Mouse (Mus musculus) lung, postnatal 4 days (tissue): Measurements from ENCODE around the gene Myo18a.

ENCODE experiments used
- DNase-seq, 2 experiments: peaks; one replicate each; pipeline ENCODE4 v3.0.0; 2021

Gene Myo18a

DNA sequence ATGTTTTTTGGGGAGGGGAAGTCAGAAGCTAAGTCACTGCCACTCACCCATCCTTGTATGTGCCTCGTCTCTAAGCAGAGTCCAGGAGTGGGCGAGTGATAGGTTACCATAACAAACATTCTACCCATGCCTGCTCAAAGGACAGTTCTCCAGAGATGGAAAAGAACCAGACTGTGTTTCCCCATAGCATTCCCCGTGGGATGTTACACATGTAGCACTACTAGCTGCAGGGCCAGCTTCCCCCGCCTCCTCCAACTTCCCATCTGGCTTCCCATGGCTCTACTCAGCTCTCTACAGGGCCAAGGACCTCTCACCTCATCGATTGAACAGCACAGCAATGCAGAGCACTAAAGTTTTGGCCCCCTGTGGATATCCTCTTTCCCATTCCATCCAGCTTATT lies 32.2 kb downstream of the Myo18a start:
- DNase-seq, result no peak

DNA sequence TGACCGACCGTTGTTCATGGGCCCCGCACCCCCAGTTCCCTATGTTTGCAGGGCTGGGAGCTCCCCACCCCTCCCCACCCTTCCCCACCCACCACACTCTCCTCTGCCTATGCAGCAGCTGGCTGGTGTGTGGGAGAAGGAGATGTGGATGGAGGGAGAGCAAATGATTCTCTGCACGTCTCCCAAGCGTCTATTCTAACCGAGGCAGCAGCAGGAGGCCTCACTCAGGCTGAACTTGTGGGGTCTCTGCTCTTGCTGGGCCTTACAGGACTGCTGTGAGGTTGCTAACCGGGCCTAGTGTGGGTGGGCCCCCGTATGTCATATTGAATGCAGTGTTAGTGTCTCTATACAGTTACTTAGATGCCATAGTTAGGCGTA lies 37.4 kb downstream of the Myo18a start:
- no peak for DNase-seq

DNA sequence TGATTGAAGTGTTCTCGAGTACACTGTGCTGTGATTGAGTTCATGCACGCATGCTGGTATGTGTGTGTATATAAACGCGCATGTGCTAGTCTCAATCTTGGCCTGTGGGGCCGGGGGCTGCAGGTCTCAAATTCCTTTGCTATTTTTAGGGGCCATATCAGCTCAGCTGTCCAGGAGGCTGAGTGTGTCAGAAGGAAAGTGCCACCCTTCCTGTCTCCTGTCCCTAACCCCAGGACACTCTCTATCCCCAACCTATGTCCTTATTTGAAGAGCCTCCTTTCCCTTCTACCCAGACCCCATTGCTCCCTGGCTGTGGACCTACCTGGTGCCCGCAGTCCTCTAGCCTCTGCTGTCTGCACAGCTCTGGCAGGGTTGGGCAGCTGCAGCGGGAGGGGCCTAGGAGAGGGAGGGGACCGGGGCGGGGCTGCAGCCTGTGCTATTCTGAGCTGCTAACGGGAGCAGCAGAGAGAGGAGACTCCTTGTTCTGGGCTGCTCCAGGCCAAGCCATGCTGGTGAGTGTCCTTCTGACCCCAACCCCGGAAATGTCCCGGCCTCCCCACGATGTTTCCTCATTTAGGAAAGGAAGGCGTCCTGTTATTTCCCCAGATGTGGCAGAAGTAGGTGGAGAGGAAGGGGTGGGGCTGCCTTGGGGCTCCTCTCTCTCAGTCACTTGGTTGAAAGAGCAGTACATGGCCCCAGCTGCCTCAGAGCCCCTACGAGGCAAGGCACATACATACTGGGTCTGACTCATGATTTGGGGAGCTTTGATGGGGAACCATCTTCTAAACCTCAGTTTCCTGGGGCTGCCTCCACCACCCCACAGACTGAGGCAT lies 38.0 kb downstream of the Myo18a start:
- peak; percentile 81 to 83 for DNase-seq

DNA sequence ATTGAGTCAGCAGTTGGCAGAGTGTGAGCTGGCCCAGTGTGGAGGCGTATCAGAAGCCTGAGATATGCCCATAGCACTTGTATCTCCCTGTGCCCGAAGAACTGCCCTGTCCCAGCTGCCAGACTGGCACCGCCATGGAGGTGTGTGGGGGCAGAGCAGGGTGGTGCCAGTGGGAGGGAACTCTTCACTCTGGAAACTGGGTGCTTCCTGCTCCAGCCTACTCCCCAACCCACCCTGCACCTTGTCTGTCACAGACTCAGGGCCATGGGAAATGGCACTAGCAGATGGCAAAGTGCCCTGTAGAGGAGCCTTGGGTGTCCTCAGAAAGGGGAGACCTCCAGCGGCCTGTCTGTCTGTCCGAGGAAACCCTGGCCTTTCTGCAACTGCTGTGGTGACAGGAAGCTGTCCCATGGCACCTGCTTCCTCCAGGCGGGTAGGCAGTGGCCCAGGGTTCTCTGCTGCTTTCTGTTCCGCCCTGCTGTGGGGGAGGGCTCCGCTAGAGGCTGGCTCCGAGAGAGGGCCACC lies 39.4 kb downstream of the Myo18a start:
- DNase-seq, result peak; percentile 72 to 73

DNA sequence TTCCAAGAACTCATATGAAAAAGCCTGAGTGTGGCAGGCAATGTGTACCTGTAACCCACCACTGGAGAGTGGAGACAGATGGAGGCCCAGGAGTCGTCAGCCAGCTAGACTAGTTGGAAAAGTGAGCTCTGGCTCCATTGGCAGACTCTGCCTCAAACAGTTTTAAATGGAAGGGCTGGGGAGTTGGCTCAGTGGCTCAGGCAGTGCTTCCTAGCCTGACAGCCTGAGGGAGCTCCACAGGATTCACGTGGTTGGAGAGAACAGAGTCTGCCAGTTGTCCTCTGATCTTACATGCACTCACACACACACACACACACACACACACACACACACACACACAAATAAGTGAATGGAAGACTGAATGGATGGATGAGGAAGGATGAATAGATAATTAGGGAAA lies 43.2 kb downstream of the Myo18a start:
- DNase-seq, result no peak

DNA sequence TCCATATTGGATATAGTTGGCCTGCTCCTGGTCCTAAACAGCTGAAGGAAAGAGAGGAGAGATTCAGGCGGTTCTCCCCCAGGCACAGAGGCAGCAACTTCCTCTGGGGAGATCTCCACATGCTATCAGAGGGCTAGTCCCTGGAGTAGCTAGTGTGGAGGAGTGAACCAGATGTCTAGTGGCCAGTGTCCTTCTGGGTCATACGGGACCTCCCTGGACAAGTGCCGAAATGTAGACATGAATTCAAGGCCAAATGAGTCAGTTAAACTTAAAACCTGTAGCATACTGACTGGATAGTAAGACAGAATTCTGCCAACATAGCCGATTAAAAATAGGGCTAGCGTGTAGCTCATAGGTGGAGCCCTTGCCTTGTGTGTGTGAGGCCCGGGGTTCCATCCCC lies 43.8 kb downstream of the Myo18a start:
- no peak for DNase-seq

DNA sequence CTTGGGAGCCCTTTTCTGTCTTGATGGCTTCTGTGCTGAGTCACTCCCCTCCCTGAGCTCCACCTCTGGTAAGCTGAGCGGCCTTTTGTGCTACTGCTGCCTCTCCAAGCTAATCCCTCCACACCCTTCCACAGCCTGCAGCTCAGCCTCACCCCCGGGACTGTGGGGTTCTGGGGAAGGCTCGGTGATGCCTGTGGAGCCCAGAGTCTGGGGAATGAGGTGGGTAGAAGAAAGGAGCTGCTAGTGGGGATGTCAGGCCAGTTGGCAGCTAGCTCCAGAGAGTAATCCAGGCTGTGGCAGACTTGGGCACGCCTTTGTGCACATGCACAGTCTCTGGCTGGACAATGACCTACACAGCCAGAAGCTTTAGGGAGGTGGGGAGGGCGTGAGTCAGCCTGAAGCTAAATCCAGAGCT lies 45.0 kb downstream of the Myo18a start:
- DNase-seq, result no peak

DNA sequence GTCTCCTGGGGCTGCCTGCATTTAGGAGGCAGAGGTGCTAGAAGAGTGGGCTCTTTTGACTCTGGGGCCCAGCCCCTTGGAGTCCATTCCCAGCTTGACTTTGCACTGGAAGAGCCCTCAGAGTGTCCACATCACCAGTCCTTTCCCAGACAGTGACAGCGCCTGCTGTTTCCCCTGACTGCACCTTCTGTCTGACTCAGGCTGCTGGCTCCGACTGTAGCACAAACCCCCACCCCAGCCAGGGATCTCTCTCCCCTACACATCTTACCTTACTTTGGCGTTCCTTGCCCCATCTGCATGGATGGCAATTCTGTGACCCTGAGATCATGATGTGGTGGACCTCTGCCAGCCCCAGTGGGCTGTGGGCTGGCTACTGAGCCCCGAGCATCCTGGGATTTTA lies 46.2 kb downstream of the Myo18a start:
- DNase-seq, result no peak

DNA sequence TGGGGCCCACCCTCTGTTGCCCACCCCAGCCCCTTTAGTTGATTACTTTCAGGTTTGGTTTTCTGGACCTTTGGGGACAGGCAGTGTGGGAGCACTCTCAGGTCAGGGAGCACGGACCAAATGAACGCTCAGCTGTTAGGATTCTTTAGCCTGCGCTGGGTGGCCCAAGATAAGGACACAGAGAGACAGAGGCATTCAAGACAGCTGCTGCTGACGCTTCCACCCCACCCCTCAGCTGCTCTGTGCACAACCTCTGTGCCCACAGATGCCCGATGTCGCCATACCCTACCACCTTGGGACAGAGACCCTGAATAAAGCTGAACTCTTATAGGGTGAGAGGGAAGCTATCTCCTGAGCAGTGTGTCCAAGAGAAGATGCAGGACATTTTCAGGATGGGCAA lies 47.0 kb downstream of the Myo18a start:
- DNase-seq, result no peak

DNA sequence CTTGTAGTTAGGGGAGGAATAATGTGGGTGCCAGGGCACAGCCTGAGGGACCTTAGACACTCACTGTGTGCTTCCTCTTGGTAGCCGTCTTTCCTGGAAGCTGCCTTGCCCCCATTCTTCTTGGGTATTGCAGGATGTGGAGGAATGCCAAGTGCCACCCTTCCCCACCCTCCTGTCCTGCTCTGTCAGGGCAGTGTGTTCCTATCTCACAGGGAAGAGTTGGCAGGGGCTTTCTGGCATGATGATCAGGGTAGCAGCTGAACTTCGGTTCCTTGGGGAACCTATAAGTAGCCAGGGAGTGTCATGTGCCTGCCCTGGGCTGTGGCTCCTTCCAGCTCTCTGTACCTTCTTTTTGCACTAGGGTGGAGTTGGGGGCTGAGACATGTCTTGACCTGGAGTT lies 50.9 kb downstream of the Myo18a start:
- peak; percentile 41 to 48 for DNase-seq

DNA sequence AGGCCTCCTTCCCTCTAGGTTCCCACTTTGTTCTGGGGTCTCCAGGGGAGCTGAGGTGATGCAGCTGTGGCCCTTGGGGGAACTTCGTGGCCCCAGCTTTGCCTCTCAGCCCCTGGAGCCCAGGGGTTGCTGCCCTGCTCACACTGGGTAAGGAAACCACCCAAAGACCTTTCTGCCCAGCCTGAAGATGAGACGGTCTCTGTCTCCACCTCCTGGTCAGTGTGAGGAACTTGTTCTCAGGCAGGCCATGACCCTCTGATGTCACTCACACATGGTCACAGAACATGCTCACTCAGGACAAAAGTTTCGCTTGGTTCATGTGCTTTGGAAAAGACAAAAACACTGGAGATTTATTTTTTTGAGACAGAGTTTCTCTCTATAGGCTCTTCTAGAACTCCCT lies 53.0 kb downstream of the Myo18a start:
- DNase-seq, result peak; percentile 65 to 86

DNA sequence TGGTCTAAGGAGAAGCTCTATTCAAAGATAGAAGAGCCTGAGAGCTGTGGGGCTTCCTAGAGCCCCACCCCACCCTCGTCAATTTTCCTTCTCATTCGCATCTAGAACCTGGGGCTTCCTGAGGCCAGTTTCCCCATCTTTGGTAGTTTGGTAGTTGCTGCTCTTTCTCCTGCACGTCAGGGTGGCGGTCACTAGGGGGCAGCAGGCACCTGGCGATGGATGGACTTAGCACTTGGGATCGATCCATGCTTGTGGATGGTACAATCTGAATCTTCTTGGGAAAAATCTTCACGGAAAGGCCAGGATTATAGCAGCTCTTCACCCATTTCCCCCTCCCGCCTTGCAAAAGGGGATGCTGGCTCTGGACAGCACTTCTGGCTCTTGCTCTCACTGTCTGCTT lies 58.6 kb downstream of the Myo18a start:
- peak in 1 of 2 experiments; percentile 45 for DNase-seq

DNA sequence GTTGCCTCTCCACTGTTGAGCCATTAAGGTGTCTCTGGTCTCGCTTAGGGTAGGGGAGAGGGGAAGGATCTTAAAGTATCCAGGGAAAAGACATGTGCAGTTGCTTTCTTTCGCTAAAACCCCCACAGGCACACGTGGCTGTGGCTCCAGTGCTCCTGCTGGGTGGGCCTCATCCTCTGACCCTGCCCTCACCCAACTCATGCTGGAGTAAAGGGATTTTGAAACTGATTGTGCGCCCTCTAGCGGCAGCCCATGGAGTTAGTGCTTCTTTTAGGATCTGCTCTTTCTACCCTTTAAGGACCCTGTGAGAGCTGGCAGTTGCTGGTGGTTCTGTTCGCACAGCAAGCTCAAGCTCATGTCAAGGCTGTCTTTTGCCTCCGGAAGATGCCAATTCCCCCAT lies 59.7 kb downstream of the Myo18a start:
- peak; percentile 48 to 65 for DNase-seq

DNA sequence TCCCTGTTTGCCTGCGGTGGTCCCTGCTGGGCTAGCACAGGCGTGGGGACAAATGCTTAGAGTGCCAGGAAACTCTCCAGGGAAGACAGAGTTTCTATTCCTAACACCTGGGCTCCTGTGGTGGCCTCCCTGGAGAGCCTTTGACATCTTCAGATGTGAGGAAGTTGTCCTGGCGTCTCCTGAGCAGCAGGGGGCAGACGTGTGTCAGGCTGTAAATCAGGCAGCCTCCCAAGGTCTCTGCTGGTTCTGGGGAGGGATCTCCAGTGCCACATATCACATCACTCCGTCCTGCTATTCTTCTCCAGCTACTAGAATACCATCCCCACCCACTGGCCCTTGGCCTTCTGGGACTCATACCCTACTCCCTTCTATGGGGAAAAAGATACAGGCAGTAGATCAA lies 62.8 kb downstream of the Myo18a start:
- DNase-seq, result peak; percentile 72 to 76

DNA sequence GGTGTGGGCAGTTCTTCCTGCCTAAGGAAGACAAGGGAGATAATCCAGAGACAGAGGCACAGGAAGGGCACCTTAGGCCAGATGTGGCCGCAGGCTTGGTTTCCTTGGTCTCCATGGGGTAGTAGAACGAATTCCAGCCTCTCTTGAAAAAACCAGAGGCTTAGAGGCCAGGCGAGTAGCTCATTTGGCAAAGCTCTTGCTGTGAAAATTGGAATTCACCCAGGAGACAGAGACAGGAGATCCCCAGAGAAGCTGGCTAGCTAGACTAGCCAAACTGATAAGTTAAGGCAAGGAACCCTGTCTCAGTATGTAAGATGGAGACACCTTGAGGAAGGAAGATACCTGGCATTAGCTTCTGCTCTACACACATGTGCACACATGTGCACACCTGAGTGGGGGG lies 63.3 kb downstream of the Myo18a start:
- DNase-seq, result no peak

DNA sequence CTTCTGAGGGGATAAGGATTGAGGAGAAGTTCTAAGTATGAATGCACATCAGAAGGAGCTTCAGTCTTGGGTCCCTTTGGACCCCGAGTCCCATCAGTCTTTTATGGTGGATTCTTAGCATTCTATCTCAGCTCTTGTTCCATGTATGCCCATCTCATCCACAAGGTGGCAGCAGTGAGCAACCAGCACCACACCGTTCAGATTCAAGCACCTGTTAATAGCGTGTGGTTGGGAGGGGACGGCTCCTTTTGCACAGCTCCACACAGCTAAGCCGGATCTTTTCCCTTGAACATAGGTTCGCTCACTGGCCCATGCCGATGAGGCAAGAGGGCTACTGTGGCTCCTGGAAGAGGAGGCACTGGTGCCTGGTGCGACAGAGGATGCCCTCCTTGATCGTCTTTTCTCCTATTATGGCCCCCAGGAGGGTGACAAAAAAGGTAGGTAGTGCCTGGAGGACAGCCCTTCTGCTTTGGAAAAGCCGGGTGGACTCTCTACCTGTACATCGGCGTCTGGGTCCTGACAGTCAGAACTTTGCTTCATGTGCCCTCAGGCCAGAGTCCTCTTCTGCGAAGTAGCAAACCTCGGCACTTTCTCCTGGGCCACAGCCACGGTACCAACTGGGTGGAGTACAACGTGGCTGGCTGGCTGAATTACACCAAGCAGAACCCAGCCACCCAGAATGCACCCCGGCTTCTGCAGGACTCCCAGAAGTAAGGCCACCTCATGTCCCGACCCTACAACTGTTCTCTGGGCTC lies 64.4 kb downstream of the Myo18a start:
- peak; percentile 53 to 78 for DNase-seq

DNA sequence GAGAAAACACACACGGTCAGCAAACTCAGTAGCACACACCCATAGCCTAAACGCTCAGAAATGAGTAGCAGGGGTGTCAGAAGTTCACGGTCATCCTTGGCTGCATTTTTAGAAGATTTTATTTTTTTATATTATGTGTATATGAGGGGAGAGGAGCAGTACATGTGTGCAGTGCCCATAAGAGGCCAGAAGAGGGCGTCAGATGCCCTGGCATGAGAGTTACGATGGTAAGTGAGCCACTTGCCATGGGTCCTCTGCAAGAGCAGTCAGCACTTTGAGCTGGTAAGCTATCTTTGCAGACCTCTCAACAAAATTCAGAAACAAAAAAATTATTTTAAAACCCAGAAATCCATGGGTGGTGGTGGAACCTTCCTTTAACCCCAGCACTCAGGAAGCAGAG lies 65.1 kb downstream of the Myo18a start:
- no peak for DNase-seq

DNA sequence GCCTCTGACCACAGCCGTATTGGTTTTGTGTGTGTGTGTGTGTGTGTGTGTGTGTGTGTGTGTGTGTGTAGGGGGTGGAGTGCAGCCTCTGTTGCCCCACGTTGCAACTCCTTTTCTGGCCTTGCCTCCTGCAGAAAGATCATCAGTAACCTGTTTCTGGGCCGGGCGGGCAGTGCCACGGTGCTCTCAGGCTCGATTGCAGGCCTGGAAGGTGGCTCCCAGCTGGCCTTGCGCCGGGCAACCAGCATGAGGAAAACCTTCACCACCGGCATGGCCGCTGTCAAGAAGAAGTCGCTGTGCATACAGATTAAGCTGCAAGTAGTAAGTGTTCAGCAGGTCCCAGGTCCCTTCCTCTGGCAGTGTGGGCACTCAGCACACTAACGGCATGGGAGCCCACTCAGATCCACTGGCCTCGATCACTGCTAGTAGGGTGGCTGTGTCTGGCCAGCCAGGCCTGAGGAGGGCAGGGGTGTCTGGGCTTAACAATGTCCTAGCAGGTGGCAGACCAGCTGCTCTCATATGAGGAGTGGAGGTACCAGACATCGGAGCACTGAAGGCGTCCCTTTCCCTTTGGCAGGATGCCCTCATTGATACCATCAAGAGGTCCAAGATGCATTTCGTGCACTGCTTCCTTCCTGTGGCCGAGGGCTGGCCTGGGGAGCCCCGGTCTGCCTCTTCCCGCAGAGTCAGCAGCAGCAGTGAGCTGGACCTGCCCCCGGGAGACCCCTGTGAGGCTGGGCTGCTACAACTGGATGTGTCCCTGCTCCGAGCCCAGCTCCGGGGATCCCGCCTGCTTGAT lies 66.2 kb downstream of the Myo18a start:
- peak; percentile 30 to 66 for DNase-seq

DNA sequence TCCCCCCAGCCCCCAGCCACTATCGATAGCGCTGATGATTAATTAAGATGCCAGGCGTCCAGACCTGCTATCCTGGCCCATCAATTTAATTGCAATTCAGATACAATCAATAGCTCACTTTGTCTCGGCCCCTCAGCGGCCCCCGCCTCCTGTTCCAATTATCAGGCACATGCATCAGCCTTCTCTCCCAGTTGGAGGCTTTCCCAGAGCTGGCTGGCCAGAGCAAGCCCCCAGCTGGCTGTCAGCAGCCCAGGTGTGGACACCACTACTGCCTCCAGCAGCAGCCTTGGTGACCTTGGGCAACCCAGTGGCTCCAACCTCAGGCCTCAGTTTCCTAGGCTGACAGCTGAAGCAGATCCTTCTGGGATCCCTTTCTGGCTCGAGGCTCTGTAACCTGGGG lies 67.8 kb downstream of the Myo18a start:
- DNase-seq, result no peak

DNA sequence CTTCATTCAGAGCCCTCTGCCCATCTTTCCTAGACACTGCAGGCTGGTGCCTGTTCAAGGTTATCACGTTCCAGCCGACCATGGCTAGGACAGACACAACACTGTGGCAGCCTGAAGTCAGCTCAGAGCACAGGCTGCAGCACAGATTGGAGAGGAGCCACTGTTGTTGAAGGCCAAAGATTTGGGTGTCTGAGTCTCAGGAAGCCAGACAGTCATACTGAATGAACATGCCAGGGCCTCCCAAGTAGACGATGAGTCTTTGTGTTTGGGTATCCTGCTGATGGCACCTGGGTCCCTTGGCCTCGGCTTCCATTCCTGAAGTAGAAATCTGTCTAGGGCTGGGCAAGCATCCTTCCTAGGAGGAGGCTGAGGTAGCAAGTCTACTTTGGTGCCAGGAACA lies 69.5 kb downstream of the Myo18a start:
- DNase-seq, result no peak

DNA sequence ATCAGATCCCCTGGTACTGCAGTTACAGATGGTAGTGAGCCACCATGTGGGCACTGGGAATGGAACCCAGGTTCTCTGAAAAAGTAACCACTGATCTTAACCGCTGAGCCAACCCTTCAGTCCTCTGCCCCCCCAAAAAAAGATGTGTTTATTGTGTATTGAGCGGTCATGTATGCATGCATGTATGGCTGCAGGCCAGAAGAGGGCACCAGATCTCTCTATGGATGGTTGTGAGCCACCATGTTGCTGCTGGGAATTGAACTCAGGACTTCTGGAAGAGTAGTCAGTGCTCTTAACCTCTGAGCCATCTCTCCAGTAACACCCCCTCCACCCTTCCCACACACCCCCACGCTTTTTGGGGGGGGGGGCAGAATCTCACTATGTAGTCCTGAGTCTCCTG lies 72.1 kb downstream of the Myo18a start:
- DNase-seq, result no peak

DNA sequence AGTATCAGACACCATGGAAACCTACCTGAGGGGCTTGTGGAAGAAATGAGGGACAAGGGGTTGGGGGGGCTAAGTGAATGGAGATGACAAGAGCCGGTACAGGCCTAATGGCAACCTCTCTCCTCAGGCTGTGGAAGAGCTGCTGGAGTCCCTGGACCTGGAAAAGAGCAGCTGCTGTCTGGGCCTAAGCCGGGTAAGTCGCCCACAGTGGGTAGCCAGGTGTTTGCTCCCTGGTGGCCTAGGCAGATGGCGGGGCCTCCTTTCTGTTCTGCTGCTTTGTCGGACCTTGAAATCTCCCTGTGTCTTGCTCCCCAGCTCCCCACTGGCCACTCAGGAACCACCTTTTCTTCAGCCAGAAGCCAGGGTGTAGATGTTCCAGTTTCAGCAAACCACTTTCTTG lies 73.2 kb downstream of the Myo18a start:
- DNase-seq, result no peak

DNA sequence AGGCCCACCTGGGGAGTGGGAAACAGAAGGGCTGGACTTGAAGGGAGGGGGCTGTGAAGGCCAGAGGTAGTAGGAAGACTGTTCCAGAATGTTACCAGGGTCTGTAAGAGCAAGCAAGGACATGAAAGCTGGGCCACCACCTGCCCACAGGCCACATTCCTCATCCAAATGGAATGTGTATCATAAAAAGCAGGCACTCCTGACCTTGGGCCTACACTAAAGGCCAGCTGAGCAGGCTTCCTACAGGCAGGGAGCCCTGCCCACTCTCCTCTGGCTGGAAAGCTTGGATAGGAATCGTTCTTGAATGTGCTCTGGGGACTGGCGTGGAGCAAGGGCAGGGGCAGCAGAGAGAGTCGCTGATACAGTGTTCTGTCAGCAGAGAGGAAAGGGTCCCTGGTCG lies 73.7 kb downstream of the Myo18a start:
- DNase-seq, result no peak
